Mouse (Mus musculus): ENCODE measurements at regions not wholly inside any gene's neighbourhood (a gene's known extent, or its start where the extent isn't known, plus 50 kb on each side); places are given as distances from the start of the nearest gene placed in this dataset.

- DNase-seq (ENCODE audit: extremely low read depth, low read depth, low spot score) = no peak
These were observed 114.7 kb upstream of the Adra1d start for GRCm38 (mm10) chr2:131676736-131677135.

- DNase-seq (ENCODE audit: extremely low read depth, low read depth, low spot score) = no peak
These were observed 112.8 kb upstream of the Adra1d start for GRCm38 (mm10) chr2:131674872-131675271.

GRCm38 (mm10) chr2:131673351-131673750 lies 111.3 kb upstream of the Adra1d start:
- no peak for DNase-seq (ENCODE audit: extremely low read depth, low read depth, low spot score)

GRCm38 (mm10) chr2:131672646-131673045 lies 110.6 kb upstream of the Adra1d start:
- DNase-seq (ENCODE audit: extremely low read depth, low read depth, low spot score) = no peak

- DNase-seq (ENCODE audit: extremely low read depth, low read depth, low spot score) = no peak
These were observed 110.1 kb upstream of the Adra1d start for GRCm38 (mm10) chr2:131672223-131672622.

- DNase-seq (ENCODE audit: extremely low read depth, low read depth, low spot score) = no peak
These were observed 108.8 kb upstream of the Adra1d start for GRCm38 (mm10) chr2:131670876-131671275.

DNA sequence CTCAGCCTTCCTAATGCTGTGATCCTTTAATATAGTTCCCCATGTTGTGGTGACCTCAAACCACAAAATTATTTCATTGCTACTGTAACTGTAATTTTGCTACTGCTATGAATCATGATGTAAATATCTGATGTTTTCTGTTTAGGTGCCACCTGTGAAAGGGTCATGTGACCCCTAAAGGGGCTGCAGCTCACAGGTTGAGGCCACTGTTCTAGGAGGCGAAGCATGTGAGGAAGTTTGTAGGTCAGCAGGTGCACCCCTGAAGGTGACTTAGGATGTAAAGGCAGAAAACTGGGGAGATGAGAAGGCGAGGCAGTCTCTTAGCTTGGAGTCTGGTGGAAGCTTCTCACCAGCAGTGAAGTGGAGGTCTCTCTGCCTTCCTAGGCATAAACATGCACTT lies 105.8 kb upstream of the Adra1d start:
- DNase-seq (ENCODE audit: extremely low read depth, low read depth, low spot score) = no peak

DNA sequence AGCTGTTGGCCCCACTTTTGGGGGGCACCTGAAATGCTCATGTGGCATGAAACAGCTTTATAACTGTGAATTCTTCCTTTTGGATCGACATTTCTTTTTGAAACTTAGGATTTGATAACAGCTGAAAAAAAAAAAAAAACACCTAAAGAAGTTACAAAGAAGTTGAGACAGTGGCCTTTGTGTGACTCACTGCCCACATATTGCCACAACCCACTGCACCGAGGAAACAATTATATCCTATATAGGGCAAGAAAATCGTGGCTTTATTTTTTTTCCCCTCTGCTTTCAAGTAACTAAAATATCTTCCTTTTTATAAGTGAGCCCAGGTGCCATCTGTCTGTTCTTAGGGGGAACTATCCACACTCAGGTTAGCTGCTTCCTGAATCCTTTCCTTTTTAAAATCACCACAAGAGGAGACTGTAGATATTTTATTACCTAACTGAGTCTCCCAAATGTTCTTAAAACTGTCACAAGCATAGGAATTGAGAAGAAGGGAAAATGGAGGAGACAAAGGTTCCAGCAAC lies 104.8 kb upstream of the Adra1d start:
- no peak for DNase-seq (ENCODE audit: extremely low read depth, low read depth, low spot score)

- DNase-seq (ENCODE audit: extremely low read depth, low read depth, low spot score) = no peak
These were observed 102.5 kb upstream of the Adra1d start for GRCm38 (mm10) chr2:131664575-131664974.

DNA sequence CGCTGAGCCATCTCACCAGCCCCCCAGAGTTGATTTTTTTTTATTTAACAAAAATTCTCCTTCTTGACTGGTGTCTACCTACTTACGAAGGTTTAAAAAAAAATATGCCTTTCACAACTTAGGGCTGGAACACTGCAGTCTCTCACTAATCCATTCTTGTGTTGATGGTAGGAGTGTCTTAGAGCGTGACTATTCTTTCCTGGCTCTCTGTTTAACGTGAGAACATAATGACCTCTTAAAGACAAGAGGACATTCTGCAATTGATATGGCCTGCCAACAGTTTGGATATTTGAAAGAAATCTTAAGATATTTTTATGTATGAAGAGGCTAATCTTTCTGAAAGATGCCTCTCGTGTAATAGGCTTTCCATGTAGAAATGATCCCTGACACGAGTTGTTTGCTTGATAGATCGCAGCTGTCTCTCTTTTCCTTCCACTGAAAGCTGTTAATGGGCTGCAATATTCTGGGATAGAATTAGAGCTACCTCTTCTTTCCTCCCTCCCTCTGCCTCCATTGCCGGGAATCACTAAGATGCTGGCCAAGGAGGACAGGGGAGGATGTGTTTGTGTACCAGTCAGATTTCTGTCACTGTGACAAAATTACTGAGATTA lies 101.2 kb upstream of the Adra1d start:
- DNase-seq (ENCODE audit: extremely low read depth, low read depth, low spot score) = no peak

GRCm38 (mm10) chr2:131652197-131652596 lies 90.1 kb upstream of the Adra1d start:
- no peak for DNase-seq (ENCODE audit: extremely low read depth, low read depth, low spot score)

DNA sequence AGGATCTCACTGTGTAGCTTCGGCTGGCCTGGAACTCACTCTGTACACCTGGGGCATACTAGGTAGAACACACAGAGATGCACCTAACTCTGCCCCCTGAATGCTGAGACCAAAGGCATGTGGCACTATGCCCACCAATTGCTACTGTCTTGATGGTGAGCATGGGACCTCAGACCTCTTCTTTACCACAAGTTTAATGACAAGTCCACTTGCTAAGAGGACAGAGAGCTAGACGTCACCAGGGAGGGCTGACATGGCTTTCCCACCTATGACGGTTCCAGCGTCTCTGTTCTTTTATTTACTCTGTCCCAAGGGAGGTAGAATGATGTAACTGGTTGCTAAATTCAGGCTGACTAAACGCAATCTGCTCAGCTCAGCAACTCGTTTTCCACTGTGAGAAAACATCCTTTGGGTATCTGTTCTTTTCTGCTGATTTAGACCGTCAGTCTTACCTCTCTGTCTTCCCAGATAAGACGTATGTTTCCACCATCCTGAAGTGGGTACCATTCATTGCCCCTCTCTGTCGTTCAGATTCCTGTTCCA lies 88.6 kb upstream of the Adra1d start:
- no peak for DNase-seq (ENCODE audit: extremely low read depth, low read depth, low spot score)

GRCm38 (mm10) chr2:131644166-131644858 lies 82.2 kb upstream of the Adra1d start:
- DNase-seq (ENCODE audit: extremely low read depth, low read depth, low spot score) = no peak

DNA sequence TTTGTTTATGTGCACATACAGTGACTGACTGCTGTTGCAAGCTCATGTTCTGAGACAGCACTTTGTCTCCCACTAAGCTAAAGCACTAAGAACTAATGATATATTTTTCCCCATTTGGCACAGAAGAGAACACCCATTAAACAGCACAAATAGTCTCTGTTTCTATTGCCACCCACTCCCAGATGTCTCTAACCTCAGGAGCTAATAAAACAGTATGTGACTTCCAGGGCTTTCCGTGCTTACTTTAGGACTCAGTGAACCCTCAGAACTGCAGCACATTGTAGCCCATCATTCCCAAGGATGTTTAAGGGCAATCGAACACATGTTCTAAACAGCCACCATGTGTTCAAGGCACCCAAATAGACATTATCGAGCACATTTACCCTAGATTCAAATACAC lies 80.4 kb upstream of the Adra1d start:
- DNase-seq (ENCODE audit: extremely low read depth, low read depth, low spot score) = no peak

DNA sequence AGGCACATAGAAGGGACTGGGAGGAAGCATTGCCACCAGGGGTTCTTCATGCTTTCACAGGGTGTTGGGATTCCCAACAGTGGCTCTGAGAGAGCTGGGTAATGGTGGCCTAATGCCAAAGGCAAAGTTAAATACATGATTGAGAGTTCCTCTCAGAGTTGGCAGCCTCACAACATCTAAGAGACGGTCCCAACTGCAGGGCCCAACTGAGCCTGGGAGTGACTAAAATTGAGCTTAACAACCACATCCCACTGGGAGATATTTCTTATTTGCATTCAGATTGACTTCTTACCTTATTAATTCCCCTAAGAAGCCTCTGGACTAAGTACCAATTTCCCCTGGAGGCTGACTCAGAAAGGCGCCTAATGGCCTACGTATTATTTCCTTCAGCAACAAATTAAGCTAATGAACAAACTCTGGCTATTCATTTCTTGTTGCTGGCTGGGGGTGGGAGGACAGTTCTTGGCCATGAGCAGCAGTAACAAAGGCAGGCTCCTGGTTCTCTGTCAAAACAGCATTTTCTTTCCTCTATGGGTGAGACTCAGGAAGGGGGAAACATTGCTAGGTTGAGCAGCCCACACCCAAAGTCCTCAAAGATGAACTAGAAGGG lies 77.0 kb upstream of the Adra1d start:
- no peak for DNase-seq (ENCODE audit: extremely low read depth, low read depth, low spot score)

- DNase-seq (ENCODE audit: extremely low read depth, low read depth, low spot score) = no peak
These were observed 73.7 kb upstream of the Adra1d start for GRCm38 (mm10) chr2:131635791-131636190.

GRCm38 (mm10) chr2:131617916-131618315 lies 55.8 kb upstream of the Adra1d start:
- no peak for DNase-seq (ENCODE audit: extremely low read depth, low read depth, low spot score)

- no peak for DNase-seq (ENCODE audit: extremely low read depth, low read depth, low spot score)
These were observed 50.4 kb upstream of the Adra1d start for GRCm38 (mm10) chr2:131612486-131612885.
